20 mouse cellular contexts compared by ENCODE assay signal in genomic region chr6:101773151-101773550, GRCm38 (mm10).
DNase-seq lines count a peak whose midpoint lies in the region; ATAC-seq and TF ChIP-seq lines count a peak whose summit lies in the region.
"Had no signal": no experiment of that assay in that cellular context is flagged by ENCODE, and none has a peak within 500 bp of the region (broad histone marks: within the 10 kb centered on the region; RNA-seq: fewer than 3 reads in every experiment).

No protein-coding gene starts in this region.

- H3K4me3 ChIP-seq in embryonic facial prominence, embryonic 11.5 days (ENCODE audit: low read depth, low read length) = no peak overlapping the region
- no peak overlapping the region for H3K4me3 ChIP-seq in embryonic facial prominence, embryonic 10.5 days
- no peak overlapping the region for H3K4me3 ChIP-seq in forebrain, embryonic 14.5 days (ENCODE audit: low read depth, low read length)
- H3K4me3 ChIP-seq in forebrain, embryonic 12.5 days (replicated peaks) = no peak overlapping the region
- H3K4me3 ChIP-seq in forebrain, postnatal 0 days (ENCODE audit: low read depth, low read length) = no peak overlapping the region
- H3K4me3 ChIP-seq in forebrain, embryonic 11.5 days (ENCODE audit: low read depth, low read length) = no peak overlapping the region
- H3K4me3 ChIP-seq: embryonic facial prominence, embryonic 12.5 days had no signal

- H3K36me3 ChIP-seq in embryonic facial prominence, embryonic 11.5 days (replicated peaks; ENCODE audit: control insufficient read depth, insufficient read depth, low read depth, low read length) = no peaks in the 10 kb centered on the region
- H3K36me3 ChIP-seq in embryonic facial prominence, embryonic 10.5 days (replicated peaks) = no peaks in the 10 kb centered on the region
- H3K36me3 ChIP-seq in forebrain, embryonic 14.5 days (ENCODE audit: control insufficient read depth, insufficient read depth, low read length) = no peaks in the 10 kb centered on the region
- no peaks in the 10 kb centered on the region for H3K36me3 ChIP-seq in forebrain, embryonic 12.5 days (replicated peaks)
- no peaks in the 10 kb centered on the region for H3K36me3 ChIP-seq in forebrain, postnatal 0 days (ENCODE audit: insufficient read depth)
- H3K36me3 ChIP-seq in forebrain, embryonic 11.5 days (ENCODE audit: control insufficient read depth, insufficient read depth, low read length) = no peaks in the 10 kb centered on the region
- H3K36me3 ChIP-seq: embryonic facial prominence, embryonic 12.5 days; G1E had no signal

- peak; percentile 80; the same call in 1 of the 2 replicates for ATAC-seq in embryonic facial prominence, embryonic 11.5 days (replicated peaks; ENCODE audit: insufficient number of reproducible peaks, low FRiP score, low TSS enrichment, low read depth)
- ATAC-seq in forebrain, embryonic 14.5 days = no peak
- no peak for ATAC-seq in forebrain, embryonic 12.5 days (ENCODE audit: low FRiP score)
- peak; percentile 32; the same call in 1 of the 2 replicates for ATAC-seq in forebrain, postnatal 0 days
- ATAC-seq in forebrain, embryonic 11.5 days (replicated peaks; ENCODE audit: low FRiP score) = no peak
- ATAC-seq: CD4-positive, CD25-positive, alpha-beta regulatory T cell, adult 4 months had no signal

- WGBS in embryonic facial prominence, embryonic 11.5 days = 34% methylated on average over 5 of the region's 5 CpGs
- WGBS in embryonic facial prominence, embryonic 10.5 days = 48% methylated on average over 5 of the region's 5 CpGs
- 57% methylated on average over 5 of the region's 5 CpGs for WGBS in forebrain, embryonic 14.5 days
- WGBS in forebrain, embryonic 12.5 days = 57% methylated on average over 5 of the region's 5 CpGs
- WGBS in forebrain, postnatal 0 days = 42% methylated on average over 5 of the region's 5 CpGs
- 65% methylated on average over 5 of the region's 5 CpGs for WGBS in forebrain, embryonic 11.5 days

- no peak overlapping the region for H3K27ac ChIP-seq in embryonic facial prominence, embryonic 11.5 days (replicated peaks; ENCODE audit: low read depth, low read length)
- H3K27ac ChIP-seq in embryonic facial prominence, embryonic 10.5 days (replicated peaks) = no peak overlapping the region
- H3K27ac ChIP-seq in forebrain, embryonic 14.5 days (ENCODE audit: low read depth, low read length) = no peak overlapping the region
- H3K27ac ChIP-seq in forebrain, embryonic 12.5 days = no peak overlapping the region
- H3K27ac ChIP-seq in forebrain, postnatal 0 days (ENCODE audit: low read depth, low read length) = no peak overlapping the region
- no peak overlapping the region for H3K27ac ChIP-seq in forebrain, embryonic 11.5 days (ENCODE audit: low read depth, low read length)
- H3K27ac ChIP-seq: embryonic facial prominence, embryonic 12.5 days had no signal

- DNase-seq in embryonic facial prominence, embryonic 11.5 days (ENCODE audit: low spot score) = peak; percentile 54
- DNase-seq in embryonic facial prominence, embryonic 10.5 days (ENCODE audit: low spot score) = no peak
- peak; percentile 4 for DNase-seq in forebrain, embryonic 14.5 days (ENCODE audit: low spot score)
- DNase-seq in forebrain, postnatal 0 days = no peak
- DNase-seq in forebrain, embryonic 11.5 days (ENCODE audit: low spot score) = no peak
- DNase-seq in MN1 (ENCODE audit: low spot score) = no peak
- DNase-seq: adrenal gland, adult 2 months; adrenal gland, postnatal 10 days; adrenal gland, postnatal 25 days; B cell, adult 2 months; cerebellum, adult 11-12 months; cerebellum, adult 2 months; cerebellum, adult 9-10 months; cerebellum, postnatal 10 days; cerebellum, postnatal 25 days had no signal

- H3K9ac ChIP-seq in embryonic facial prominence, embryonic 11.5 days (replicated peaks; ENCODE audit: low read length) = no peak overlapping the region
- H3K9ac ChIP-seq in forebrain, embryonic 14.5 days (ENCODE audit: low read length) = no peak overlapping the region
- H3K9ac ChIP-seq in forebrain, embryonic 12.5 days = no peak overlapping the region
- no peak overlapping the region for H3K9ac ChIP-seq in forebrain, postnatal 0 days
- H3K9ac ChIP-seq in forebrain, embryonic 11.5 days (ENCODE audit: low read length) = no peak overlapping the region
- H3K9ac ChIP-seq: embryonic facial prominence, embryonic 12.5 days had no signal

- H3K4me2 ChIP-seq in embryonic facial prominence, embryonic 11.5 days (ENCODE audit: low read depth, low read length) = no peak overlapping the region
- H3K4me2 ChIP-seq in forebrain, embryonic 14.5 days (ENCODE audit: low read length) = no peak overlapping the region
- H3K4me2 ChIP-seq in forebrain, embryonic 12.5 days = no peak overlapping the region
- no peak overlapping the region for H3K4me2 ChIP-seq in forebrain, postnatal 0 days (ENCODE audit: low read depth)
- no peak overlapping the region for H3K4me2 ChIP-seq in forebrain, embryonic 11.5 days (ENCODE audit: low read depth, low read length, severe bottlenecking)
- H3K4me2 ChIP-seq: embryonic facial prominence, embryonic 12.5 days had no signal

- TF ChIP-seq CTCF in forebrain, postnatal 0 days (IDR thresholded peaks at IDR 0.05; ENCODE audit: low read depth) = no peak

- no peaks in the 10 kb centered on the region for H3K4me1 ChIP-seq in embryonic facial prominence, embryonic 11.5 days (ENCODE audit: control insufficient read depth, insufficient read depth, low read length)
- no peaks in the 10 kb centered on the region; the same call in 1 of the 2 replicates for H3K4me1 ChIP-seq in embryonic facial prominence, embryonic 10.5 days
- no peaks in the 10 kb centered on the region for H3K4me1 ChIP-seq in forebrain, embryonic 14.5 days (ENCODE audit: control insufficient read depth, insufficient read depth, low read length)
- no peaks in the 10 kb centered on the region for H3K4me1 ChIP-seq in forebrain, embryonic 12.5 days
- no peaks in the 10 kb centered on the region for H3K4me1 ChIP-seq in forebrain, postnatal 0 days (ENCODE audit: insufficient read depth)
- no peaks in the 10 kb centered on the region for H3K4me1 ChIP-seq in forebrain, embryonic 11.5 days (replicated peaks; ENCODE audit: control insufficient read depth, insufficient read depth, low read length)

- no peaks in the 10 kb centered on the region for H3K9me3 ChIP-seq in embryonic facial prominence, embryonic 11.5 days (replicated peaks; ENCODE audit: control insufficient read depth, low read length)
- no peaks in the 10 kb centered on the region for H3K9me3 ChIP-seq in embryonic facial prominence, embryonic 10.5 days
- H3K9me3 ChIP-seq in forebrain, embryonic 14.5 days (replicated peaks; ENCODE audit: control insufficient read depth, low read length) = no peaks in the 10 kb centered on the region
- H3K9me3 ChIP-seq in forebrain, embryonic 12.5 days = no peaks in the 10 kb centered on the region
- no peaks in the 10 kb centered on the region for H3K9me3 ChIP-seq in forebrain, postnatal 0 days (ENCODE audit: low read length)
- no peaks in the 10 kb centered on the region for H3K9me3 ChIP-seq in forebrain, embryonic 11.5 days (ENCODE audit: control insufficient read depth, low read length)
- H3K9me3 ChIP-seq: embryonic facial prominence, embryonic 12.5 days; G1E had no signal

- no peaks in the 10 kb centered on the region for H3K27me3 ChIP-seq in embryonic facial prominence, embryonic 11.5 days (ENCODE audit: control insufficient read depth, insufficient read depth, low read length)
- H3K27me3 ChIP-seq in embryonic facial prominence, embryonic 10.5 days (replicated peaks; ENCODE audit: low read depth, poor library complexity, severe bottlenecking) = no peaks in the 10 kb centered on the region
- no peaks in the 10 kb centered on the region for H3K27me3 ChIP-seq in forebrain, embryonic 14.5 days (replicated peaks; ENCODE audit: control insufficient read depth, insufficient read depth, low read length)
- H3K27me3 ChIP-seq in forebrain, embryonic 12.5 days = no peaks in the 10 kb centered on the region
- no peaks in the 10 kb centered on the region for H3K27me3 ChIP-seq in forebrain, postnatal 0 days (ENCODE audit: insufficient read depth, low read length)
- no peaks in the 10 kb centered on the region for H3K27me3 ChIP-seq in forebrain, embryonic 11.5 days (ENCODE audit: control insufficient read depth, insufficient read depth, low read length)
- H3K27me3 ChIP-seq: CH12.LX; embryonic facial prominence, embryonic 12.5 days had no signal

Comparison
In these comparisons a context has a peak if more than half of its experiments do, and no peak if none do; other contexts are left out.
1. ATAC-seq: peak in embryonic facial prominence, embryonic 11.5 days (single experiment) and forebrain, postnatal 0 days (single experiment); none in forebrain, embryonic 14.5 days (single experiment), forebrain, embryonic 12.5 days (single experiment) and forebrain, embryonic 11.5 days (single experiment).
2. DNase-seq: peak in embryonic facial prominence, embryonic 11.5 days (single experiment) and forebrain, embryonic 14.5 days (single experiment); none in embryonic facial prominence, embryonic 10.5 days (single experiment), forebrain, postnatal 0 days (single experiment), forebrain, embryonic 11.5 days (single experiment) and MN1 (single experiment).